Mouse (Mus musculus) naive thymus-derived CD4-positive, alpha-beta T cell, adult 2 months (primary cell): ENCODE data around the gene Ech1.

Experiments
- DNase-seq: peaks from one replicate; pipeline ENCODE4 v3.0.0-alpha.2; 2011; ENCODE audit warnings: low read depth

The Ech1 gene

GRCm38 (mm10) chr7:28862817-28863499 is 37.9 kb downstream of the Ech1 start:
- no peak for DNase-seq

GRCm38 (mm10) chr7:28863540-28863939 is 38.5 kb downstream of the Ech1 start, which contains the start of gene Lgals7:
Gene Lgals7, plus strand, starts transcription at chr7:28863853.
- DNase-seq: peak; percentile 46

- no peak for DNase-seq
Observed at GRCm38 (mm10) chr7:28864288-28864750, 39.3 kb downstream of the Ech1 start.

GRCm38 (mm10) chr7:28865481-28866300 is 40.7 kb downstream of the Ech1 start:
- peak; percentile 98 for DNase-seq

- peak; percentile 45 for DNase-seq
Observed at GRCm38 (mm10) chr7:28866769-28867507, 41.9 kb downstream of the Ech1 start.

GRCm38 (mm10) chr7:28867508-28868340 is 42.7 kb downstream of the Ech1 start:
- peak; percentile 93 for DNase-seq

- no peak for DNase-seq
Observed at GRCm38 (mm10) chr7:28870901-28871664, 46.1 kb downstream of the Ech1 start.

- DNase-seq: no peak
Observed at GRCm38 (mm10) chr7:28874565-28874964, 49.5 kb downstream of the Ech1 start.

GRCm38 (mm10) chr7:28876099-28876498 is 51.1 kb downstream of the Ech1 start:
- no peak for DNase-seq

GRCm38 (mm10) chr7:28877155-28877554 is 52.1 kb downstream of the Ech1 start:
- DNase-seq: no peak

GRCm38 (mm10) chr7:28877856-28878255 is 52.8 kb downstream of the Ech1 start:
- DNase-seq: no peak

GRCm38 (mm10) chr7:28879606-28880005 is 54.6 kb downstream of the Ech1 start:
- no peak for DNase-seq

- no peak for DNase-seq
Observed at GRCm38 (mm10) chr7:28880554-28880953, 55.5 kb downstream of the Ech1 start.

- DNase-seq: no peak
Observed at GRCm38 (mm10) chr7:28881199-28881598, 56.2 kb downstream of the Ech1 start, which contains the start of gene Capn12. Gene Capn12, plus strand, starts transcription at chr7:28881422.
